Comparison of ENCODE assay signal across 10 mouse cellular contexts in genomic region chr8:45010685-45011084, GRCm38 (mm10). TPM values are rescaled to one million over a fixed set of nuclear protein-coding genes. Genes with fewer than 3 reads are reported as not detected.
DNase-seq lines count a peak whose midpoint lies in the region; ATAC-seq and TF ChIP-seq lines count a peak whose summit lies in the region.
"Had no signal": no experiment of that assay in that cellular context is flagged by ENCODE, and none has a peak within 500 bp of the region (broad histone marks: within the 10 kb centered on the region; RNA-seq: fewer than 3 reads in every experiment).

No protein-coding gene starts in this region.

- no peak overlapping the region for H3K27ac ChIP-seq in liver, postnatal 0 days (ENCODE audit: low read depth)
- no peak overlapping the region for H3K27ac ChIP-seq in midbrain, postnatal 0 days (ENCODE audit: low read depth, low read length)

- no peak for TF ChIP-seq EP300 in liver, postnatal 0 days (IDR thresholded peaks at IDR 0.05; ENCODE audit: low read depth)

- H3K27me3 ChIP-seq in liver, postnatal 0 days (ENCODE audit: insufficient read depth, low read length) = no peaks in the 10 kb centered on the region
- H3K27me3 ChIP-seq in midbrain, postnatal 0 days (ENCODE audit: insufficient read depth, low read length) = no peaks in the 10 kb centered on the region
- H3K27me3 ChIP-seq: megakaryocyte, embryonic 14.5 days had no signal

- WGBS in liver, postnatal 0 days (ENCODE audit: insufficient replicate concordance) = 37% methylated on average over 4 of the region's 4 CpGs
- 35% methylated on average over 4 of the region's 4 CpGs for WGBS in midbrain, postnatal 0 days

- H3K9me3 ChIP-seq in liver, postnatal 0 days (ENCODE audit: low read length) = no peaks in the 10 kb centered on the region; the same call in 1 of the 2 replicates
- no peaks in the 10 kb centered on the region for H3K9me3 ChIP-seq in midbrain, postnatal 0 days (ENCODE audit: low read length)

- no peak for ATAC-seq in liver, postnatal 0 days
- no peak for ATAC-seq in midbrain, postnatal 0 days (ENCODE audit: low FRiP score)

- peak; percentile 51 for TF ChIP-seq CTCF in liver, postnatal 0 days (IDR thresholded peaks at IDR 0.05; ENCODE audit: low read depth)
- TF ChIP-seq CTCF in midbrain, postnatal 0 days (IDR thresholded peaks at IDR 0.05) = peak; percentile 62

- H3K4me3 ChIP-seq in liver, postnatal 0 days (ENCODE audit: low read depth, low read length) = no peak overlapping the region
- no peak overlapping the region for H3K4me3 ChIP-seq in midbrain, postnatal 0 days (ENCODE audit: low read depth, low read length)
- H3K4me3 ChIP-seq: megakaryocyte, embryonic 14.5 days had no signal

- DNase-seq in cerebellum, adult 18-20 months = peak; percentile 66 to 78
- no peak for DNase-seq in cerebellum, adult 11-12 months
- DNase-seq in liver, postnatal 0 days = peak; percentile 29
- DNase-seq in liver = no peak
- peak; percentile 71 to 75 for DNase-seq in cerebellum, postnatal 36 days
- DNase-seq in kidney, postnatal 4 days = peak; percentile 74 to 75
- no peak for DNase-seq in midbrain, postnatal 0 days (ENCODE audit: low spot score)
- DNase-seq in c-Kit-positive CD71-positive TER-119-positive erythroid progenitor cells, embryonic 14.5 days (ENCODE audit: low spot score) = no peak

- no peaks in the 10 kb centered on the region for H3K4me1 ChIP-seq in liver, postnatal 0 days (ENCODE audit: insufficient read depth)
- no peaks in the 10 kb centered on the region for H3K4me1 ChIP-seq in midbrain, postnatal 0 days (ENCODE audit: insufficient read depth, low read length)
- H3K4me1 ChIP-seq: megakaryocyte, embryonic 14.5 days had no signal

- 0 out of 2 replicates have a peak, but pooled peaks cover 3% of the 10 kb centered on the region for H3K36me3 ChIP-seq in liver, postnatal 0 days (replicated peaks; ENCODE audit: insufficient read depth, low read length)
- H3K36me3 ChIP-seq in midbrain, postnatal 0 days (ENCODE audit: insufficient read depth, low read length) = peaks cover 11% of the 10 kb centered on the region

- H3K4me2 ChIP-seq in liver, postnatal 0 days (ENCODE audit: low read depth, low read length) = no peak overlapping the region
- H3K4me2 ChIP-seq in midbrain, postnatal 0 days (ENCODE audit: low read depth, low read length, poor library complexity, severe bottlenecking) = no peak overlapping the region

- no peak overlapping the region for H3K9ac ChIP-seq in liver, postnatal 0 days (replicated peaks)
- H3K9ac ChIP-seq in midbrain, postnatal 0 days (replicated peaks; ENCODE audit: low read length, poor library complexity, severe bottlenecking) = no peak overlapping the region

RNA-seq across cellular contexts. Expression of gene Mtnr1a, which starts 58.3 kb away (rescaled TPM):
- 0.13 and 0.16 TPM in 2 replicates for polyA plus RNA-seq in liver, postnatal 0 days (2015; fragmentation: Nextera tagmentation; extraction: Ambion mirVana)
- total RNA-seq in midbrain, postnatal 0 days (2014; rRNA removed) = 0.52 and 0.77 TPM in 2 replicates
- polyA plus RNA-seq in midbrain, postnatal 0 days (2015; fragmentation: Nextera tagmentation; extraction: Ambion mirVana) = 0.10 and 0.49 TPM in 2 replicates
- total RNA-seq: hematopoietic stem cell, adult 5-6 weeks had no signal

Comparison
In these comparisons a context has a peak if more than half of its experiments do, and no peak if none do; other contexts are left out.
1. DNase-seq: peak in cerebellum, adult 18-20 months (2 of 2), liver, postnatal 0 days (single experiment), cerebellum, postnatal 36 days (2 of 2) and kidney, postnatal 4 days (2 of 2); none in cerebellum, adult 11-12 months (single experiment), liver (single experiment), midbrain, postnatal 0 days (single experiment) and c-Kit-positive CD71-positive TER-119-positive erythroid progenitor cells, embryonic 14.5 days (single experiment).